Mouse (Mus musculus): ENCODE measurements around the gene Rab39.

Gene Rab39

GRCm38 (mm10) chr9:53705992-53706696 lies at the start of gene Rab39:
TSS of gene Rab39 (minus strand) at chr9:53706232.
- peak; percentile 82 for DNase-seq (ENCODE audit: low read depth)

DNA sequence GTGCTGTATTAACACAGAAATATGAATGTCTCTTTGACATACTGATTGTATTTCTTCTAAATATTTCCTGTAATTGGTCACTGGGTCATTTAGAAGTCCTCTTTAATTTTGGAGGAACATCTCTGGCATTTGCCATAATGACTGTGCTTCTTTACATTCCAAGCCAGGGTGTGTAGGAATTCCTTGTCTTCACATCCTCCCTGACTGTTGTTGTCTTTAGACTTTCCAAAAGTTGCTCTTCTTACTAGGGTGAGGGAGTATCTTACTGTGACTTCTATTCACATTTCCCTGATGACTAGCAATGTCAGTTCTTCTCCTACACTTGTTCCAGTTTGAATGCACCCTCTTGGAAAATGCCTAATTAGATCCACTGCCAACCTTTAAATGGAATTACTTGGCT lies 48.8 kb upstream of the Rab39 start:
- DNase-seq (ENCODE audit: low read depth) = no peak

DNA sequence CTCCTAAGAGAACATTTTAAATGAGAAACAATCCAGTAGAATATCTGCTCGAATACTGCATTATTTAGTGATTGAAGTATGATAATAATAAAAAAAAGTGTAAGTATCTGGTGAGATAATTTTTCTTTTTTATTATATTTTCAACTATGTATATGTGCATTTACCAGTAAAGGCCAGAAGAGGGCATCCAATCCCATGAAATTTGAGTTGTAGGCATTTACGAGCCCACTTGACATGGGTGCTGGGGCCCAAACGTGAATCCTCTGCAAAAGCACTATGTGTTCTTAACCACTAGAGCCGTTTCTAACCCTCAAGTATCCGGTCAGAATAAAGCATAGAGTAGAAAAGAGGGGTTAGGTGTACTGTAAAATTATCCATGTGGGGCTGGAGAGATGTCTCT lies 44.9 kb upstream of the Rab39 start:
- DNase-seq (ENCODE audit: low read depth) = peak; percentile 63

DNA sequence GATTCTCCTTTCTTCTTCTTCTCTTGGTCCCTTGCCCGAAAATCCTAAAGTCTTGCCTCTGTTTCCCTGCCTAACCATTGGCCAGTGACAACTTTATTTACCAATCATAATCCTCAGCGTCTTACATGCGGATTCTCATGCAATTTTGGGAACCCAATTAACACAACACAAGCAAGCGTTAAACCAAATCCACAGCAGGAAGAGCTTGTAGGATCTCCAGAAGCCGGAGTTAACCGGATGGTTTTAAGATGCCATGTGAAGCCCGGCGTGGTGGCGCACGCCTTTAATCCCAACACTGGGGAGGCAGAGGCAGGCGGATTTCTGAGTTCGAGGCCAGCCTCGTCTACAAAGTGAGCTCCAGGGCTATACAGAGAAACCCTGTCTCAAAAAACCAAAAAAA lies 44.4 kb upstream of the Rab39 start:
- no peak for DNase-seq (ENCODE audit: low read depth)

GRCm38 (mm10) chr9:53740829-53741404 lies 34.9 kb upstream of the Rab39 start:
- DNase-seq (ENCODE audit: low read depth) = no peak

DNA sequence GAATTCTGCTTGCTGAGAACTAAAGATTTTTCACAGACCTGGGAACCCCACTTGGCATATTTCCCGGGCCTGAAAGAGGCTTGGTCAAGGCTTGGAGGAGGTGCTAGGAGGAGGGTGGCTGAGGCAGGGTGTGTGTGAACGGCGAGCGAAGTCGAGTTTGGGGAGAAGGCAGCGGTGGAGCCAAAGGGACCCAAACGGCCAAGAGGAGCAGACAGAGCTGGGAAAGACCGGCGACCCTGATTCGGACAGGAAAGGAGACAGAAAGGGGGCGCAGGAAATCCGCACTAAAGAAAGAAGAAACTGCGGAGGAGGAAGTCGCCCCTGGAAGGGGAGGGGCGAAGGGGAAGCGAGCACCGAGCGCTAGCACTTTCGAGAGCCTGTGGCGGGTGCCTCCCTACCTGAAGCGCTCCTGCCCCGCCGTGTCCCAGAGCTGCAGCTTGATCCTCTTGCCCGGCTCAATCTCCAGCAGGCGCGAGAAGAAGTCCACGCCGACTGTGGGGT lies 491 bp downstream of the Rab39 start:
- no peak for DNase-seq (ENCODE audit: low read depth)

DNA sequence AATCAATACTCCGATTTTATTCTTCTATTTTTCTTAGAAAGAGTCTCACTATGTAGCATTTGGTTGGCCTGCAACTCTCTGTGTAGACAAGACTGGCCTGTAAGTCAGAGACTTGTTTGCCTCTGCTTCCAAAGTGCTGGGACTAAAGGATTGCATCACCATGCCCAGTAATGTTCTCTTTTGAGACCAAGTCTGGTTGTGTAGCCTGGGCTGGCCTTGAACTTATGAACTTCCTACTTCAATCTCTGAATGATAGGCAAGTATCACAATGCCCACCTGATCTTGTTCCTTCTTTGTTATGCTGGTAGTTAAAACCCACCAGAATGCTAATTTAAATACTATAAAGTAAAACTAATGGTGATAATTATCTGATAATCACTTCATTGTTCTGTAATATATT lies 3.0 kb downstream of the Rab39 start:
- no peak for DNase-seq (ENCODE audit: low read depth)

GRCm38 (mm10) chr9:53700496-53700895 lies 5.5 kb downstream of the Rab39 start:
- no peak for DNase-seq (ENCODE audit: low read depth)

DNA sequence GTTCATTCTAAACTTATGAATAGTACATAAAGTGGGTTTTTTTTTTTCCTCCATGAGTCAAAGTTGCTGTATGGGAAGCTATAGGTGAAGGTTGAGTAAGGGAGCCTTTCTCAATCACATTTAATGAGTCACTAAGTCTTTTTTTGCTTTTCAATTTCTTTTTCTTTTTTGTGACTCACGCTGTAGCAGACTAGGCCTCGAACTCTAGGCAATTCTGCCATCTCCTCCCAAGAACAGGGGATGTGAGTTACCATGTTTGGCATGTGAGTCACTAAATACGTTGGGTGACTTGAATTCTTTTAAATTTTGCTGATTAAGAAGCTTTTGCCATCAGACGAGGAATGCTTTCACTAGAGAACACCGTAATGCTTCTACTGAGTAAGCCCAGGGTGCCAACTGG lies 10.2 kb downstream of the Rab39 start:
- DNase-seq (ENCODE audit: low read depth) = no peak

GRCm38 (mm10) chr9:53693718-53694117 lies 12.3 kb downstream of the Rab39 start:
- DNase-seq (ENCODE audit: low read depth) = peak; percentile 27

- DNase-seq (ENCODE audit: low read depth) = no peak
These were observed 14.0 kb downstream of the Rab39 start for GRCm38 (mm10) chr9:53691745-53692670.

DNA sequence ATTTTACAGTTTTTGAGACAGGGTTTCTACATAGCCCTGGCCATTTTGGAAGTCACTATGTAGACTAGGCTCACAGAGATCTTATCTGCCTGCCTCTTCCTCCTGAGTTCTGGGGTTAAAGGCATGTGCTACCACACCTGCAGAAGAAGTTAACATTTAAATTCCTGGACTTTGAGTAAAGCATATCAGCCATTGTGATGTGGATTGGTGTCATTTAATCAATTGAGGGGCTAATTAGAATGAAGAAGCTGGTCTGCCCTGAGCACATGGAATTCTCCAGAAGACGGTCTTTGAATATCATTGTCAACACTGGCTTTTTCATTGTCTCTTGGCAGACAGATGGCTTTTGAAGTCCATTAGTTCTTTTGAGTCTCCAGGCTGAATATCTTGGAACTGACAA lies 25.2 kb downstream of the Rab39 start:
- no peak for DNase-seq (ENCODE audit: low read depth)

DNA sequence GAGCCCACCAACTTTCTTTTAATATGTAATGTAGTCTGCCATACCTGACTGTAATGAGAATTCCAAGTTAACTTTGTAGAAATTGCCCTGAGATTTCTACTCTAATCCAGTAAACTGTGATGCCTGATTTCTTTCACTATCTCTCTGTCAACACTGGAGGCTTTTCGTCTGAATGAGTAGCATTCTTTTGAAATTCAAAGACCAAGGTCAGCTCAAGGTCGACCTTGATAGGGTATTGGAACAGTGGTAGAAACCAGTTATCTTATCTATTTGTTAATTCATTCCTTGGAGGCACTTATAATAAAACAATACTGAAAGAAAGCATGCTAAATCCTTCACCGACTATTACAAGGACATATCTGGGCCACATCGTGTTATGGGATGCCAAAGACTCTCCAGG lies 29.1 kb downstream of the Rab39 start:
- DNase-seq (ENCODE audit: low read depth) = no peak

- DNase-seq (ENCODE audit: low read depth) = peak; percentile 92
These were observed 32.5 kb downstream of the Rab39 start for GRCm38 (mm10) chr9:53673571-53673970.

GRCm38 (mm10) chr9:53669680-53670219 lies 36.3 kb downstream of the Rab39 start, which contains the start of gene Cul5:
TSS of gene Cul5 (minus strand) at chr9:53670014.
- peak; percentile 70 for DNase-seq (ENCODE audit: low read depth)

GRCm38 (mm10) chr9:53667020-53667669 lies 38.9 kb downstream of the Rab39 start:
- peak; percentile 97 for DNase-seq (ENCODE audit: low read depth)

- no peak for DNase-seq (ENCODE audit: low read depth)
These were observed 39.4 kb downstream of the Rab39 start for GRCm38 (mm10) chr9:53666665-53667019.

DNA sequence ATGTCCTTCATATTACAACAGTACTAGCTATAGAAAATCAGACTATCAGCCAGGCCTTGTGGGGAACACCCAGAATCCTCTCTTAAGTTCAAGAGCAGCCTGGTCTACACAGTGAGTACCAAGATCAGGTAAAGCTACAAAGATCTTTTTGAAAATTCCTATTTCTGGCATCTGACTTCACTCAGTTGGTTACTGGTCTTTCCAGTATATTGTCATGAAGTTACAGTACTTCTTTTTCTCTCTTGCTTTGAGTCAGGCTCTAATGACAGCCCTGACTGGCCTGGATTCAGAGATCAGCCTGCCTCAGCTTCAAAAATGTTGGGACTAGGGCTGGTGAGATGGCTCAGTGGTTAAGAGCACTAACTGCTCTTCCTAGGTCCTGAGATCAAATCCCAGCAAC lies 40.6 kb downstream of the Rab39 start:
- DNase-seq (ENCODE audit: low read depth) = no peak

- DNase-seq (ENCODE audit: low read depth) = no peak
These were observed 41.2 kb downstream of the Rab39 start for GRCm38 (mm10) chr9:53664819-53665218.

GRCm38 (mm10) chr9:53634796-53635195 lies 71.2 kb downstream of the Rab39 start:
- peak; percentile 63 for DNase-seq (ENCODE audit: low read depth)

All from induced T-regulatory cell, adult 2 months (primary cell).